Mouse (Mus musculus) adrenal gland, adult 8-10 months (tissue): ENCODE results near the gene Ifnar2. TPM values are rescaled to one million over a fixed set of nuclear protein-coding genes. Genes with fewer than 3 reads are reported as not detected.

ENCODE experiments used
- DNase-seq: peaks from one replicate; pipeline ENCODE4 v3.0.0; 2022
- total RNA-seq, 4 experiments: library from RNA; stranded (reverse); gene quantifications; 2 replicates each; pipeline ENCODE4 v1.2.4; 2022

Gene Ifnar2
- total RNA-seq, 4 experiments from 2014 or later, result 83.7 to 103 (median 95.8) TPM

- no peak for DNase-seq
Measured at GRCm38 (mm10) chr16:91359531-91359930, 13.1 kb upstream of the Ifnar2 start.

GRCm38 (mm10) chr16:91360162-91360561 is 12.4 kb upstream of the Ifnar2 start:
- DNase-seq, result no peak

- DNase-seq, result no peak
Measured at GRCm38 (mm10) chr16:91362006-91362405, 10.6 kb upstream of the Ifnar2 start.

- DNase-seq, result peak; percentile 65
Measured at GRCm38 (mm10) chr16:91362616-91363272, 9.8 kb upstream of the Ifnar2 start.

- no peak for DNase-seq
Measured at GRCm38 (mm10) chr16:91363483-91363882, 9.1 kb upstream of the Ifnar2 start.

- DNase-seq, result no peak
Measured at GRCm38 (mm10) chr16:91366567-91366966, 6.0 kb upstream of the Ifnar2 start.

GRCm38 (mm10) chr16:91367066-91367465 is 5.5 kb upstream of the Ifnar2 start:
- no peak for DNase-seq

- DNase-seq, result no peak
Measured at GRCm38 (mm10) chr16:91373473-91374252, 1.1 kb downstream of the Ifnar2 start.

GRCm38 (mm10) chr16:91374253-91374634 is 1.7 kb downstream of the Ifnar2 start:
- no peak for DNase-seq

GRCm38 (mm10) chr16:91376701-91377100 is 4.1 kb downstream of the Ifnar2 start:
- no peak for DNase-seq

GRCm38 (mm10) chr16:91378431-91378986 is 5.9 kb downstream of the Ifnar2 start:
- DNase-seq, result no peak

- DNase-seq, result no peak
Measured at GRCm38 (mm10) chr16:91378991-91379390, 6.4 kb downstream of the Ifnar2 start.

GRCm38 (mm10) chr16:91379412-91379811 is 6.8 kb downstream of the Ifnar2 start:
- no peak for DNase-seq

- DNase-seq, result no peak
Measured at GRCm38 (mm10) chr16:91380151-91380550, 7.6 kb downstream of the Ifnar2 start.

- no peak for DNase-seq
Measured at GRCm38 (mm10) chr16:91381606-91382005, 9.0 kb downstream of the Ifnar2 start.

GRCm38 (mm10) chr16:91382261-91382790 is 9.7 kb downstream of the Ifnar2 start:
- DNase-seq, result no peak

GRCm38 (mm10) chr16:91384221-91384620 is 11.6 kb downstream of the Ifnar2 start:
- no peak for DNase-seq

GRCm38 (mm10) chr16:91385621-91386020 is 13.0 kb downstream of the Ifnar2 start:
- DNase-seq, result no peak

GRCm38 (mm10) chr16:91386419-91387120 is 14.0 kb downstream of the Ifnar2 start:
- DNase-seq, result no peak

- DNase-seq, result no peak
Measured at GRCm38 (mm10) chr16:91387121-91387486, 14.5 kb downstream of the Ifnar2 start.

GRCm38 (mm10) chr16:91390100-91390499 is 17.5 kb downstream of the Ifnar2 start:
- no peak for DNase-seq

GRCm38 (mm10) chr16:91391421-91391820 is 18.8 kb downstream of the Ifnar2 start, which contains the start of gene Gm21970:
TSS of gene Gm21970 (plus strand) at chr16:91391721.
- DNase-seq, result no peak
